Mouse (Mus musculus) ES-E14 (cell line): Measurements from ENCODE around the gene Tescl.

Source experiments
- HCFC1 ChIP-seq: IDR thresholded peaks from 2 replicates; pipeline ENCODE4 v1.6.1; 2012; ENCODE audit warnings: low read length, inconsistent platforms, borderline replicate concordance; ENCODE audit not compliant: insufficient read depth
- MAFK ChIP-seq: IDR thresholded peaks from 2 replicates; pipeline ENCODE4 v1.6.1; 2014; ENCODE audit warnings: mild to moderate bottlenecking, low read depth, low read length, inconsistent platforms; ENCODE audit not compliant: insufficient read depth
- ZC3H11A ChIP-seq: IDR thresholded peaks from 2 replicates; pipeline ENCODE4 v1.6.1; 2012; ENCODE audit warnings: low read depth, mild to moderate bottlenecking, inconsistent platforms, low read length, borderline replicate concordance

- TF ChIP-seq HCFC1 (no peak), MAFK (no peak), ZC3H11A (no peak)
Measured at GRCm38 (mm10) chr7:24363228-24363627, 29.5 kb upstream of the Tescl start.
